Mouse (Mus musculus) heart, adult 2 months (tissue): ENCODE measurements around the gene Nubpl.

Experiments
- CTCF ChIP-seq: fragments of 200-600 bp; IDR thresholded peaks from 2 replicates; pipeline ENCODE4 v1.8.1; 2022; ENCODE audit warnings: antibody characterized with exemption, mild to moderate bottlenecking, moderate library complexity
- EP300 ChIP-seq: fragments of 200-500 bp; IDR thresholded peaks from 2 replicates; pipeline ENCODE4 v1.6.1; 2011; ENCODE audit warnings: low read depth, low read length, control low read depth; ENCODE audit not compliant: insufficient read depth
- POLR2A ChIP-seq: fragments of 200-500 bp; IDR thresholded peaks from 2 replicates; pipeline ENCODE4 v1.6.1; 2011; ENCODE audit warnings: mild to moderate bottlenecking, low read depth, low read length, control low read depth; ENCODE audit not compliant: insufficient read depth

GRCm38 (mm10) chr12:52248531-52248930 is 151.0 kb downstream of the Nubpl start:
- TF ChIP-seq CTCF (no peak), POLR2A (no peak), EP300 (no peak)
